Mouse (Mus musculus): ENCODE data around the gene Rbm8a. TPM values are rescaled to one million over a fixed set of nuclear protein-coding genes. Genes with fewer than 3 reads are reported as not detected.

The Rbm8a gene
- total and polyA plus RNA-seq, 3 experiments, result 8.4 to 33.9 (median 29.5) TPM

GRCm38 (mm10) chr3:96593374-96593773, 36.4 kb upstream of the Rbm8a start:
- H3K27me3 ChIP-seq (ENCODE audit: control insufficient read depth, insufficient read depth, low read length), result no peaks in the 10 kb centered on the region
- peak overlapping the region; percentile 77 for H3K9ac ChIP-seq (ENCODE audit: low read depth, low read length)
- H3K4me1 ChIP-seq (ENCODE audit: control insufficient read depth, insufficient read depth, low read length), result peaks cover 8% of the 10 kb centered on the region
- H3K79me2 ChIP-seq (replicated peaks; ENCODE audit: control insufficient read depth, insufficient read depth, low read length), result no peaks in the 10 kb centered on the region; the same call in 1 of the 2 replicates
- under 1% methylated on average over 10 of the region's 10 CpGs for WGBS
- H3K27ac ChIP-seq, result peak overlapping the region; percentile 91
- TF ChIP-seq POLR2A (IDR thresholded peaks at IDR 0.05; ENCODE audit: insufficient read depth, low read depth, low read length) (no peak), EP300 (IDR thresholded peaks at IDR 0.05; ENCODE audit: insufficient read depth, low read depth, low read length) (no peak), CTCF (IDR thresholded peaks at IDR 0.05) (no peak)
- DNase-seq, result peak; percentile 39 to 47
- H3K4me3 ChIP-seq, result peak overlapping the region; percentile 69
- no peaks in the 10 kb centered on the region for H3K36me3 ChIP-seq (ENCODE audit: control insufficient read depth, insufficient read depth, low read length)
- intact Hi-C loops (cut with DNase I), result loop anchor here (2.0 to 5.0 kb wide), 2 partner anchors 37 to 91 kb away; no protein-coding TSS in a partner anchor

GRCm38 (mm10) chr3:96593790-96594560, 35.8 kb upstream of the Rbm8a start, which contains the start of gene Polr3gl:
Gene Polr3gl, minus strand, starts transcription at chr3:96594181.
- Histone ChIP-seq H3K27me3 (ENCODE audit: control insufficient read depth, insufficient read depth, low read length) (no peaks in the 10 kb centered on the region), H3K36me3 (ENCODE audit: control insufficient read depth, insufficient read depth, low read length) (no peaks in the 10 kb centered on the region), H3K4me1 (ENCODE audit: control insufficient read depth, insufficient read depth, low read length) (peaks cover 8% of the 10 kb centered on the region), H3K4me3 (peak within 1 kb of the TSS; percentile 69), H3K9ac (ENCODE audit: low read depth, low read length) (peak within 1 kb of the TSS; percentile 77), H3K79me2 (replicated peaks; ENCODE audit: control insufficient read depth, insufficient read depth, low read length) (no peaks in the 10 kb centered on the region; the same call in 1 of the 2 replicates), H3K27ac (peak within 1 kb of the TSS; percentile 91)
- 1% methylated on average over 38 of the region's 38 CpGs for WGBS
- peak; percentile 95 to 96 for DNase-seq
- intact Hi-C loops (cut with DNase I), result loop anchor here (2.0 to 5.0 kb wide), 2 partner anchors 37 to 92 kb away; no protein-coding TSS in a partner anchor
- TF ChIP-seq CTCF (IDR thresholded peaks at IDR 0.05), result 0 out of 2 replicates have a peak, but pooled peaks have one; percentile 4
- peak; percentile 62; the same call in 1 of the 2 replicates for TF ChIP-seq EP300 (IDR thresholded peaks at IDR 0.05; ENCODE audit: insufficient read depth, low read depth, low read length)
- peak; percentile 84 for TF ChIP-seq POLR2A (IDR thresholded peaks at IDR 0.05; ENCODE audit: insufficient read depth, low read depth, low read length)

GRCm38 (mm10) chr3:96594851-96595250, 34.9 kb upstream of the Rbm8a start:
- Histone ChIP-seq H3K4me3 (no peak overlapping the region), H3K79me2 (replicated peaks; ENCODE audit: control insufficient read depth, insufficient read depth, low read length) (no peaks in the 10 kb centered on the region; the same call in 1 of the 2 replicates), H3K27ac (no peak overlapping the region; the same call in 1 of the 2 replicates), H3K9ac (ENCODE audit: low read depth, low read length) (no peak overlapping the region), H3K4me1 (ENCODE audit: control insufficient read depth, insufficient read depth, low read length) (peaks cover 8% of the 10 kb centered on the region), H3K27me3 (ENCODE audit: control insufficient read depth, insufficient read depth, low read length) (no peaks in the 10 kb centered on the region), H3K36me3 (ENCODE audit: control insufficient read depth, insufficient read depth, low read length) (no peaks in the 10 kb centered on the region)
- 88% methylated on average over 5 of the region's 5 CpGs for WGBS
- no peak for DNase-seq
- no peak for TF ChIP-seq POLR2A (IDR thresholded peaks at IDR 0.05; ENCODE audit: insufficient read depth, low read depth, low read length)
- TF ChIP-seq EP300 (IDR thresholded peaks at IDR 0.05; ENCODE audit: insufficient read depth, low read depth, low read length), result no peak
- no peak for TF ChIP-seq CTCF (IDR thresholded peaks at IDR 0.05)
- intact Hi-C loops (cut with DNase I), result loop anchor here (5.0 kb wide), 1 partner anchor 93 kb away; no protein-coding TSS in a partner anchor

GRCm38 (mm10) chr3:96595661-96596060, 34.1 kb upstream of the Rbm8a start:
- peak overlapping the region; percentile 61; the same call in 1 of the 2 replicates for H3K27ac ChIP-seq
- peaks cover 8% of the 10 kb centered on the region for H3K4me1 ChIP-seq (ENCODE audit: control insufficient read depth, insufficient read depth, low read length)
- TF ChIP-seq CTCF (IDR thresholded peaks at IDR 0.05) (no peak), EP300 (IDR thresholded peaks at IDR 0.05; ENCODE audit: insufficient read depth, low read depth, low read length) (no peak), POLR2A (IDR thresholded peaks at IDR 0.05; ENCODE audit: insufficient read depth, low read depth, low read length) (no peak)
- 51% methylated on average over 6 of the region's 6 CpGs for WGBS
- no peak overlapping the region for H3K9ac ChIP-seq (ENCODE audit: low read depth, low read length)
- DNase-seq, result no peak
- intact Hi-C loops (cut with DNase I), result no loop called here
- no peaks in the 10 kb centered on the region for H3K27me3 ChIP-seq (ENCODE audit: control insufficient read depth, insufficient read depth, low read length)
- H3K4me3 ChIP-seq, result no peak overlapping the region
- no peaks in the 10 kb centered on the region; the same call in 1 of the 2 replicates for H3K79me2 ChIP-seq (replicated peaks; ENCODE audit: control insufficient read depth, insufficient read depth, low read length)
- no peaks in the 10 kb centered on the region for H3K36me3 ChIP-seq (ENCODE audit: control insufficient read depth, insufficient read depth, low read length)

GRCm38 (mm10) chr3:96596228-96596707, 33.5 kb upstream of the Rbm8a start, which contains the start of gene Ankrd34a:
Gene Ankrd34a, plus strand, starts transcription at chr3:96596636.
- Histone ChIP-seq H3K4me1 (ENCODE audit: control insufficient read depth, insufficient read depth, low read length) (peaks cover 8% of the 10 kb centered on the region), H3K79me2 (replicated peaks; ENCODE audit: control insufficient read depth, insufficient read depth, low read length) (no peaks in the 10 kb centered on the region; the same call in 1 of the 2 replicates), H3K27ac (peak within 1 kb of the TSS; percentile 70), H3K27me3 (ENCODE audit: control insufficient read depth, insufficient read depth, low read length) (no peaks in the 10 kb centered on the region), H3K9ac (ENCODE audit: low read depth, low read length) (peak within 1 kb of the TSS; percentile 63), H3K4me3 (peak within 1 kb of the TSS; percentile 67), H3K36me3 (ENCODE audit: control insufficient read depth, insufficient read depth, low read length) (no peaks in the 10 kb centered on the region)
- DNase-seq, result peak; percentile 73 to 76
- intact Hi-C loops (cut with DNase I), result no loop called here
- 3% methylated on average over 23 of the region's 23 CpGs for WGBS
- TF ChIP-seq POLR2A (IDR thresholded peaks at IDR 0.05; ENCODE audit: insufficient read depth, low read depth, low read length), result no peak
- no peak for TF ChIP-seq CTCF (IDR thresholded peaks at IDR 0.05)
- TF ChIP-seq EP300 (IDR thresholded peaks at IDR 0.05; ENCODE audit: insufficient read depth, low read depth, low read length), result no peak

Measured in heart, adult 2 months (tissue).